Mouse (Mus musculus): Measurements from ENCODE around the gene Tpd52l1. TPM values are rescaled to one million over a fixed set of nuclear protein-coding genes. Genes with fewer than 3 reads are reported as not detected.

The Tpd52l1 gene
- total RNA-seq, 4 experiments from 2014 or later: 29.3 to 31.8 (median 30.8) TPM

Other genes with a start within 250 kb of the Tpd52l1 start
- 10 to 100 TPM; 16.5 to 22.4 (median 20.4) TPM for gene Hddc2, start 132.6 kb downstream of the Tpd52l1 start, total RNA-seq (2022)
- gene Rnf217, start 163.2 kb upstream of the Tpd52l1 start, total RNA-seq (2022): 1 to 10 TPM; 7.3 to 9.2 (median 8.7) TPM

Data from gastrocnemius, adult 8-10 months (tissue).